Mouse (Mus musculus) forebrain, embryonic 11.5 days (tissue): Measurements from ENCODE around the gene Atg4d. TPM values are rescaled to one million over a fixed set of nuclear protein-coding genes. Genes with fewer than 3 reads are reported as not detected.
A peak's percentile ranks its signal among the peaks of the same experiment; 100 is the strongest.
"Not testable (repeated sequence)": the region's sequence is repeated elsewhere in the genome, so short reads cannot be mapped to it uniquely, and the experiment has no call there.

ENCODE experiments used
- ATAC-seq: fragments of 200-750 bp; cut with Nextera tagmentation; replicated peaks from 2 replicates; pipeline ENCODE4 v1.8.0; 2017; ENCODE audit warnings: moderate TSS enrichment; ENCODE audit not compliant: low FRiP score
- DNase-seq: peaks from one replicate; pipeline ENCODE4 v3.0.0-alpha.2; 2017; ENCODE audit warnings: low spot score
- H3K27ac ChIP-seq: fragments of 300-500 bp; sonication (generic); 2 replicates; pipeline ENCODE4 v1.5.1; 2014; ENCODE audit warnings: low read depth, low read length
- H3K27me3 ChIP-seq: fragments of 300-500 bp; sonication (generic); 2 replicates; pipeline ENCODE4 v1.6.1; 2014; ENCODE audit warnings: mild to moderate bottlenecking, low read length, mixed read lengths; ENCODE audit not compliant: control insufficient read depth, insufficient read depth
- H3K36me3 ChIP-seq: fragments of 300-500 bp; sonication (generic); 2 replicates; pipeline ENCODE4 v1.6.1; 2014; ENCODE audit warnings: mild to moderate bottlenecking, low read length, moderate library complexity, mixed read lengths; ENCODE audit not compliant: control insufficient read depth, insufficient read depth
- H3K4me1 ChIP-seq: fragments of 300-500 bp; sonication (generic); replicated peaks from 2 replicates; pipeline ENCODE4 v1.6.1; 2014; ENCODE audit warnings: low read length, mixed read lengths; ENCODE audit not compliant: control insufficient read depth, insufficient read depth
- H3K4me2 ChIP-seq: fragments of 300-500 bp; sonication (generic); 2 replicates; pipeline ENCODE4 v1.6.1; 2014; ENCODE audit warnings: low read depth, mild to moderate bottlenecking, low read length, moderate library complexity, mixed read lengths; ENCODE audit not compliant: severe bottlenecking
- H3K4me3 ChIP-seq: fragments of 300-500 bp; sonication (generic); 2 replicates; pipeline ENCODE4 v1.5.1; 2014; ENCODE audit warnings: low read depth, low read length
- H3K9ac ChIP-seq: fragments of 300-500 bp; sonication (generic); 2 replicates; pipeline ENCODE4 v1.6.1; 2014; ENCODE audit warnings: low read length
- H3K9me3 ChIP-seq: fragments of 300-500 bp; sonication (generic); 2 replicates; pipeline ENCODE4 v1.6.1; 2016; ENCODE audit warnings: low read length, mixed read lengths; ENCODE audit not compliant: control insufficient read depth
- WGBS: fragments of 180-500 bp; shearing (Covaris S2); extraction: QIAGEN DNeasy Blood & Tissue Kit; methylation state at CpG from one replicate; pipeline ENCODE4 v1.1.7; 2014; 5-methylcytosine and 5-hydroxymethylcytosine counted together
- polyA plus RNA-seq: library from polyadenylated mRNA; unstranded; fragments of >200 nt; fragmentation: Nextera tagmentation; extraction: Ambion mirVana; gene quantifications from 2 replicates; pipeline ENCODE4 v1.2.1, GENCODE M21; 2014

Gene Atg4d
- polyA plus RNA-seq, 1 experiment from 2014 or later, result 55.7 TPM

DNA sequence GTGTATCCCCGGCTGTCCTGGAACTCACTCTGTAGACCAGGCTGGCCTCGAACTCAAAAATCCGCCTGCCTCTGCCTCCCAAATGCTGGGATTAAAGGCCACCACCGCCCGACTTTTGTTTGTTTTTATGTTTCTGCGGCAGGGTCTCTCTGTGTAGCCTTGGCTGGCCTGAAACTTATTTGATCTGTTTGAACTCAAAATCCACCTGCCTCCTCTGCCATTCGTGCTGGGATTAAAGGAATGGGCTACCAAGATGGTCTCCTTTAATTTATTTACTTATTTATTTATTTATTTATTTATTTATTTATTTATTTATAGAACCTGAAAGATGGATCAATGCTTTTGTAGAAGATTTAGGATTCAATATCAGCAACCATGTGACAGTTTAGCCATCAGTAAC lies 26.8 kb downstream of the Atg4d start:
- not testable (repeated sequence) for H3K4me1 ChIP-seq, H3K36me3 ChIP-seq, H3K27me3 ChIP-seq, DNase-seq, H3K9me3 ChIP-seq, ATAC-seq
- Histone ChIP-seq H3K4me2 (peak overlapping the region; percentile 50), H3K27ac (peak overlapping the region; percentile 91), H3K9ac (peak overlapping the region; percentile 59), H3K4me3 (peak overlapping the region; percentile 77)
- WGBS, result 22% methylated on average over 7 of the region's 7 CpGs

DNA sequence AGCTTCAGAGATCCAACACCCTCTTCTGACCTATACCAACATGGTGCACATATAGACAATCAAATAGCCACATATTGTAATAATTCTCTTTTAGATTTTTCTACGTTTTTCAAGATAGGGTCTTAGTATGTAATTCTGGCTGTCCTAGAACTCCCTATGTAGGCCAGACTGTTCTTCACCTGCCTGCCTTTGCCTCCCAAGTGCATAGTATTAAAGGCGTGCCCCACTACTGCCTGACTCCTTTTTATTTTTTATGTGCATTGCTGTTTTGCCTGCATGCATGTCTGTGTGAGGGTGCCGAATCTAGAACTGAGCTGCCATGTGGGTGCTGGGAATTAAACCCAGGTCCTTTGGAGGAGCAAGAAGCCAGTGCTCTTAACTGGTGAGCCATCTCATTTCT lies 27.2 kb downstream of the Atg4d start:
- H3K4me2 ChIP-seq, result peak overlapping the region; percentile 50; the same call in 1 of the 2 replicates
- no peaks in the 10 kb centered on the region for H3K27me3 ChIP-seq
- peak overlapping the region; percentile 6; the same call in 1 of the 2 replicates for H3K27ac ChIP-seq
- 94% methylated on average over 3 of the region's 3 CpGs for WGBS
- H3K9me3 ChIP-seq, result no peaks in the 10 kb centered on the region
- peaks cover 3% of the 10 kb centered on the region; the same call in 1 of the 2 replicates for H3K4me1 ChIP-seq
- H3K4me3 ChIP-seq, result no peak overlapping the region
- H3K9ac ChIP-seq, result no peak overlapping the region; the same call in 1 of the 2 replicates
- no peak for DNase-seq
- no peak for ATAC-seq
- no peaks in the 10 kb centered on the region for H3K36me3 ChIP-seq

DNA sequence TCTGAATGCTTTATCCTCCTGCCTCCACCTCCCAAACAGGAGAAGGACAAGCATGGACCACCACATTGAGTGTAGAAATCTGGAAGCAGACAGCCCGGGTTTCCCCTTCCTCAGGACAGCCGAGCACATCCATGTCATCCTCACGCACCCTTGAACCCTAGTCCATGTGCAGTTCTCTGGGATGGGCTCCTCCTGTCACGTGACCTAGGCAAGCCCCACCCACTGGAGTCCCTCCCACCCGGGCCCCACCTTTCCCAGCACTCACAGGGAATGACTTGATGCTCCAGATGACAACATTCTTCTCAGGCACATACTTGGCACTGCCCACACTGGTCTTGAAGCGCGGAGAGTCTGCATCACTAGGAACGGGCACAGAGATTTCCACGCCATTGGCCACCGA lies 33.9 kb downstream of the Atg4d start:
- ATAC-seq (no peak), DNase-seq (no peak)
- Histone ChIP-seq H3K9ac (no peak overlapping the region), H3K4me1 (no peaks in the 10 kb centered on the region), H3K27me3 (no peaks in the 10 kb centered on the region), H3K4me2 (no peak overlapping the region), H3K27ac (no peak overlapping the region), H3K36me3 (no peaks in the 10 kb centered on the region), H3K9me3 (no peaks in the 10 kb centered on the region), H3K4me3 (no peak overlapping the region)
- 87% methylated on average over 10 of the region's 10 CpGs for WGBS

- Histone ChIP-seq H3K27me3 (no peaks in the 10 kb centered on the region), H3K4me2 (no peak overlapping the region), H3K4me3 (no peak overlapping the region), H3K4me1 (no peaks in the 10 kb centered on the region), H3K9ac (no peak overlapping the region), H3K27ac (no peak overlapping the region), H3K36me3 (no peaks in the 10 kb centered on the region), H3K9me3 (no peaks in the 10 kb centered on the region)
- DNase-seq (no peak), ATAC-seq (no peak)
- WGBS, result 90% methylated on average over 7 of the region's 7 CpGs
Observed at GRCm38 (mm10) chr9:21305065-21305464, 40.0 kb downstream of the Atg4d start.

- H3K36me3 ChIP-seq, result no peaks in the 10 kb centered on the region
- no peak overlapping the region for H3K4me3 ChIP-seq
- H3K4me1 ChIP-seq, result no peaks in the 10 kb centered on the region
- 78% methylated on average over 15 of the region's 15 CpGs for WGBS
- no peak overlapping the region for H3K9ac ChIP-seq
- DNase-seq (no peak), ATAC-seq (no peak)
- no peak overlapping the region for H3K4me2 ChIP-seq
- H3K27ac ChIP-seq, result no peak overlapping the region
- H3K9me3 ChIP-seq, result no peaks in the 10 kb centered on the region; the same call in 1 of the 2 replicates
- H3K27me3 ChIP-seq, result peaks cover 11% of the 10 kb centered on the region
Observed at GRCm38 (mm10) chr9:21309150-21309741, 44.2 kb downstream of the Atg4d start.

DNA sequence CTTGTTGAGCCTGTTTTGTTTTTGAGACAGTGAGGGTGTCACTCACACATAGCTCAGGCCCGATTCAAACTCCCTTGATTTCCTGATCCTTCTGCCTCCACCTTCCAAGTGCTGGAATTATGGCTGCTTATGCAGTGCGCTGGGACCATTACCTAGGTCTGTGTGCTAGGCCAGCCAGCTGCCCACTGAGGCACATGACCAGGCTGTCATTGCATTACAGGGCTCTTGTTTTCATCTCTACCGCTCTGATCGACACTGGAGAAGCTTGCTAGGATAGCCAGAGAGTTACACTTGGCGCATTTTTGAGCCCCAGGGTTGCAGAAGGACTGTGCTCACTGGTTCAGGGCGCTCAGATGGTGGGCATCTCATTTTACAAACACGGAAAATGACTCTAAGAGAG lies 46.6 kb downstream of the Atg4d start:
- Histone ChIP-seq H3K9me3 (no peaks in the 10 kb centered on the region; the same call in 1 of the 2 replicates), H3K27ac (no peak overlapping the region), H3K36me3 (no peaks in the 10 kb centered on the region), H3K27me3 (peaks cover 11% of the 10 kb centered on the region), H3K4me1 (no peaks in the 10 kb centered on the region), H3K4me2 (no peak overlapping the region), H3K9ac (no peak overlapping the region), H3K4me3 (no peak overlapping the region)
- WGBS, result 23% methylated on average over 7 of the region's 7 CpGs
- no peak for ATAC-seq
- no peak for DNase-seq

GRCm38 (mm10) chr9:21312134-21312533 lies 47.0 kb downstream of the Atg4d start, which contains the start of gene Ap1m2:
Ap1m2 (minus strand) TSS chr9:21312337.
- Histone ChIP-seq H3K36me3 (no peaks in the 10 kb centered on the region), H3K27ac (no peak within 1 kb of the TSS), H3K9ac (no peak within 1 kb of the TSS), H3K27me3 (peaks cover 11% of the 10 kb centered on the region), H3K4me2 (no peak within 1 kb of the TSS), H3K4me1 (no peaks in the 10 kb centered on the region), H3K9me3 (no peaks in the 10 kb centered on the region; the same call in 1 of the 2 replicates), H3K4me3 (no peak within 1 kb of the TSS)
- ATAC-seq (no peak), DNase-seq (peak; percentile 58)
- 9% methylated on average over 29 of the region's 35 CpGs for WGBS

DNA sequence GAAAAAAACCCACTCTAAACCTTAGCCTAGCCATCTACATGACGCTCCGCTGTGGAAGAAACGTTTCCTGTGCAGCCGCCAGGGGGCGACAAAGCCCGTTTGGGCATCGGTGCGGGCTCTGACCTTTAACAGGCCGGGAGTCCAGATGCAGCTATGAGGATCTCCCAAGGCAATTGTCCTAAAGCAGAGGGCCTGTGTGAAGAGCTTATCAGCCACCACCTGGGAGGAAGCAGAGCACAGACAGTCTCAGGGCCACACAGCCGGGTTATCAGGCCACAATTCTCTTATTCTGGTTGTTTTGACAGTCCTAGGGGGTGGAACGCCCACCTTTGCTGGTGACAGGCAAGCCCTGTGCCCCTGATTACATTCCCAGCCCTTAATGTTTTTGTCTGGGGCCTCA lies 48.3 kb downstream of the Atg4d start:
- no peak overlapping the region for H3K4me2 ChIP-seq
- H3K4me3 ChIP-seq, result no peak overlapping the region
- ATAC-seq (peak; percentile 72; the same call in 1 of the 2 replicates), DNase-seq (peak; percentile 93)
- H3K9me3 ChIP-seq, result no peaks in the 10 kb centered on the region; the same call in 1 of the 2 replicates
- 7% methylated on average over 11 of the region's 11 CpGs for WGBS
- H3K9ac ChIP-seq, result no peak overlapping the region
- no peaks in the 10 kb centered on the region for H3K36me3 ChIP-seq
- H3K27me3 ChIP-seq, result peaks cover 11% of the 10 kb centered on the region
- no peak overlapping the region for H3K27ac ChIP-seq
- no peaks in the 10 kb centered on the region for H3K4me1 ChIP-seq
